Mouse (Mus musculus): ENCODE results near the gene Gucy1b2.

Gucy1b2 gene

GRCm38 (mm10) chr14:62456239-62456747 lies at the start of gene Gucy1b2:
Gene Gucy1b2 (minus strand): TSS chr14:62456289.
- no peak for DNase-seq

- DNase-seq, result no peak
Measured at GRCm38 (mm10) chr14:62497391-62497790, 41.3 kb upstream of the Gucy1b2 start.

- no peak for DNase-seq
Measured at GRCm38 (mm10) chr14:62496501-62496900, 40.4 kb upstream of the Gucy1b2 start.

- no peak for DNase-seq
Measured at GRCm38 (mm10) chr14:62493456-62493855, 37.4 kb upstream of the Gucy1b2 start.

GRCm38 (mm10) chr14:62492196-62492850 lies 36.2 kb upstream of the Gucy1b2 start:
- DNase-seq, result peak; percentile 77

- DNase-seq, result peak; percentile 41
Measured at GRCm38 (mm10) chr14:62488270-62488669, 32.2 kb upstream of the Gucy1b2 start.

GRCm38 (mm10) chr14:62481381-62481780 lies 25.3 kb upstream of the Gucy1b2 start:
- DNase-seq, result no peak

GRCm38 (mm10) chr14:62479395-62479794 lies 23.3 kb upstream of the Gucy1b2 start:
- no peak for DNase-seq

- DNase-seq, result no peak
Measured at GRCm38 (mm10) chr14:62474481-62474880, 18.4 kb upstream of the Gucy1b2 start.

- no peak for DNase-seq
Measured at GRCm38 (mm10) chr14:62472061-62472460, 16.0 kb upstream of the Gucy1b2 start.

GRCm38 (mm10) chr14:62468753-62469125 lies 12.7 kb upstream of the Gucy1b2 start:
- DNase-seq, result no peak

GRCm38 (mm10) chr14:62468119-62468752 lies 12.1 kb upstream of the Gucy1b2 start:
- no peak for DNase-seq

- peak; percentile 36 for DNase-seq
Measured at GRCm38 (mm10) chr14:62464966-62465365, 8.9 kb upstream of the Gucy1b2 start.

- DNase-seq, result no peak
Measured at GRCm38 (mm10) chr14:62459541-62459940, 3.5 kb upstream of the Gucy1b2 start.

GRCm38 (mm10) chr14:62457420-62458181 lies 1.5 kb upstream of the Gucy1b2 start:
- peak; percentile 86 for DNase-seq

GRCm38 (mm10) chr14:62455570-62455879 lies 564 bp downstream of the Gucy1b2 start:
- DNase-seq, result no peak

GRCm38 (mm10) chr14:62454760-62455569 lies 1.1 kb downstream of the Gucy1b2 start:
- DNase-seq, result no peak

GRCm38 (mm10) chr14:62454136-62454535 lies 2.0 kb downstream of the Gucy1b2 start:
- no peak for DNase-seq

- no peak for DNase-seq
Measured at GRCm38 (mm10) chr14:62453276-62453675, 2.8 kb downstream of the Gucy1b2 start.

- no peak for DNase-seq
Measured at GRCm38 (mm10) chr14:62450706-62451105, 5.4 kb downstream of the Gucy1b2 start.

GRCm38 (mm10) chr14:62447214-62447548 lies 8.9 kb downstream of the Gucy1b2 start:
- DNase-seq, result no peak

GRCm38 (mm10) chr14:62446385-62447213 lies 9.5 kb downstream of the Gucy1b2 start:
- DNase-seq, result no peak
